Mouse (Mus musculus) splenic B cell, adult 2 months (primary cell): ENCODE measurements around the gene Tmem219.

Experiments used
- DNase-seq: peaks from one replicate; pipeline ENCODE4 v3.0.0-alpha.2; 2011; ENCODE audit warnings: low read depth, low spot score
- H3K27me3 ChIP-seq: 2 replicates; pipeline ENCODE4 v1.6.1; 2012; ENCODE audit warnings: mild to moderate bottlenecking, low read length, moderate library complexity, mixed read lengths; ENCODE audit not compliant: control insufficient read depth, poor library complexity, insufficient read depth, severe bottlenecking
- H3K36me3 ChIP-seq: 2 replicates; pipeline ENCODE4 v1.6.1; 2012; ENCODE audit warnings: mild to moderate bottlenecking, low read length, moderate library complexity, mixed read lengths; ENCODE audit not compliant: control insufficient read depth, poor library complexity, insufficient read depth, severe bottlenecking

Tmem219 gene

GRCm38 (mm10) chr7:126922624-126923060 is at the start of gene Tmem219:
Gene Tmem219, minus strand, starts transcription at chr7:126922917.
- Histone ChIP-seq H3K36me3 (no peaks in the 10 kb centered on the region), H3K27me3 (no peaks in the 10 kb centered on the region)
- no peak for DNase-seq

DNA sequence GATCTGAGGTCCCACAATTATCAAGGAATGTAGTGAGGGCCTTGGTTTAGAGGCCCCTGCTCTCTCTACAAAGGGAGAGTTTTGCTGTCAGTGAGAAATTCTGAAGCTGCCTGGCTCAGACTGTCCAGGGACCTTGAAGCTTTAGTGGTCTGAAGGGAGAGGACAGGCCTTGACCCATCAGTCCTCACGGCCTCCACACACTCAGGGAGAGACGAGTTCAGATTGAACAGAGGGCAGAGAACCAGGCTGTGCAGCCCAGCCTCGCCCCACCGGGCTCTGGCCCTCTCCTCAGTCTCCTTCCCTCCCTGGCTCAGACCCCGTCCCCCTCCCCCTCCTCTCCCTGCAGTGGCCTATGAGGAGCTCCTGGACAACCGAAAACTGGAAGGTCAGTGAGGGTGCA is 44.6 kb upstream of the Tmem219 start:
- no peak for DNase-seq
- no peaks in the 10 kb centered on the region for H3K36me3 ChIP-seq
- H3K27me3 ChIP-seq: no peaks in the 10 kb centered on the region

GRCm38 (mm10) chr7:126965568-126965967 is 42.9 kb upstream of the Tmem219 start:
- Histone ChIP-seq H3K36me3 (no peaks in the 10 kb centered on the region), H3K27me3 (no peaks in the 10 kb centered on the region)
- DNase-seq: no peak

- Histone ChIP-seq H3K36me3 (no peaks in the 10 kb centered on the region), H3K27me3 (no peaks in the 10 kb centered on the region)
- DNase-seq: peak; percentile 68
These were observed 41.0 kb upstream of the Tmem219 start for GRCm38 (mm10) chr7:126963548-126964286.

DNA sequence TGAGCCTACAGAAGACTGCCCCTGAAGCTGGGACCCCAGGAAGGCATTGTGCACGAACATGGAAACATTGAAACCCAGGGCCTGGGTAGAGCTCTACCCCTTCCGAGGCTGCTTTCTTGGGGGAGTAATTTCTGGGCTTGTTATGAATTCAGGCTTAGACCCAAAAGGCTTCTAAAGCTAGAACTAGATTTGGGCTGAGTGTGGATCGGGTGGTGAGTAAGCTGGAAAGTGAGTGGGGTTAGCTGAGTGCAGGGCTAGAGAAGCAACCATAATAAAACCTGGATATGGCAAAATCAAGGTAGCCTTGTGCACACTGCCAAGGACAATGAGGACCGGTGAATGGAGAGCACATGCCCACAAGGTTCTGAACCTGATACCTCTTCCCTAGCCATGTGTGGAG is 39.2 kb upstream of the Tmem219 start:
- no peak for DNase-seq
- Histone ChIP-seq H3K36me3 (no peaks in the 10 kb centered on the region), H3K27me3 (no peaks in the 10 kb centered on the region)

GRCm38 (mm10) chr7:126961095-126961494 is 38.4 kb upstream of the Tmem219 start:
- Histone ChIP-seq H3K36me3 (no peaks in the 10 kb centered on the region), H3K27me3 (no peaks in the 10 kb centered on the region)
- no peak for DNase-seq

DNA sequence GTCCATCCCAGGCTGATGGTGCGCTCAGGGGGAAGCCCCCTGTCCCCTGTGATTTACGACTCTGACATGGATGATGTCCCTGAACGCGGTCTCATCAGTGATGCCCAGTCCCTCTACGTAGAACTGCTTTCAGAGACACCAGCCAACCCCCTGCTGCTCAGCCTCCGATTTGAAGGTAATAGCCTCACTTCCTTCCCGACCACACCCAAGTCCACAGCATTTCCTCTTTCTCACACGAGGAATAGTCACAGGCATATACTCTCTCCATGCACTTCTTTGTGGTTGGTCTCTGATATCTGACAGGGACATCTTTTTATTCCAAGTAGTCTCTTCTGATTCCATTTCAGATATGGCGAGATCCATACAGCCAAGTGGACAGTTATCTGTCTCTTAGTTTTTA is 37.1 kb upstream of the Tmem219 start:
- no peaks in the 10 kb centered on the region for H3K27me3 ChIP-seq
- peak; percentile 13 for DNase-seq
- no peaks in the 10 kb centered on the region for H3K36me3 ChIP-seq

DNA sequence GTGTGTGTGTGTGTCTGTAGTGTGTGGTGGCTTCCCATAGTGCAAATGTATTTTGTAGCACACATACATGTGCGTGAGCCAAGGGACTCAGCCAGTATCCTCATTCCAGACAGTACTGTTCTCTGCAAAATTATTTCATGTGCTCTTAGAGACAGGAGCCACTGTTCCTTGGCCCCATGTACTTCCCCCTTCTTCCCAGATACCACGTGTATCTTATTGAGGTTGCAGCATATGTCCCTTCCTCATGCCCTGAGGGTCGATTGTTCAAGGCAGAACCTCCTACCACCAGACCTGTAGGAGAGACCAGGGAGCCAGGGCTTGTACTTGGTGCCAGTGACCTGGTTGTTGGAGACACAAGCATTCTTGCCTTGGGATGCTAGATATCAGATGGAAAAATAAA is 32.4 kb upstream of the Tmem219 start:
- no peaks in the 10 kb centered on the region for H3K27me3 ChIP-seq
- no peaks in the 10 kb centered on the region for H3K36me3 ChIP-seq
- no peak for DNase-seq

DNA sequence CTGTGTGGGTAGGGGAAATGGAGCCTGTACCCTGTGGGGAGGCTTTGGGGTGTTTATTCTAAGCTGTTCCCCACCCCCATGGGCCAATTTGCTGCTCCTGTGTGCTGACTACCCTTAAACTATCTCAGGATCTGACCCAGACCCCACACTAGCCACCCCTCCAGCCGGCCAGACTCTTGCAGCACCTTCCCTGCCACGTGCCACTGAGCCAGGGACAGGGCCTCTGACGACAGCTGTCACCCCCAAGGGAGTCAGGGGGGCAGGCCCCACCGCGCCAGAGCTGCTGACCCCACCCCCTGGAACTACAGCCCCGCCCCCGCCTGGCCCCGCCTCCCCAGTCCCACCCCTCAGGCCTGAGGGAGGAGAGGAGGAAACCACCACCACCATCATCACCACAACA is 29.9 kb upstream of the Tmem219 start:
- no peak for DNase-seq
- Histone ChIP-seq H3K36me3 (no peaks in the 10 kb centered on the region), H3K27me3 (no peaks in the 10 kb centered on the region; the same call in 1 of the 2 replicates)

DNA sequence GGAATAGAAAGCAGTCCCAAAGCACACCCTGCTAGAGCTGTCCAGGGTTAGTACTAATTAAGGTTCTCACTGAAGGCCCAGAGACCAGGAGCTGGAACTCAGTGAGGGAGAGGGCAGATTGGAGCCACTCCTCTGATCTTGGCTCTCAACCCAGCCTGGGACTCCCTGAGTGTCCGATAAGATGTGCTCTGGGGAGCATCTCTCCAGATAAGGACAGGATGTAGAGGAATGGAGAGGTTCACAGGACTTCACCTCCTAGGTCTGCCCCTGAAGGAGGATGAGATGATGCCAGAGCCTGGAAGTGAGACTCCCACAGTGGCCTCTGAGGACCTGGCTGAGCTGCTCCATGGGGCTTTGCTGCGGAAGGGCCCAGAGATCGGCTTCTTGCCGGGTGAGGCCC is 29.0 kb upstream of the Tmem219 start:
- no peaks in the 10 kb centered on the region for H3K36me3 ChIP-seq
- no peak for DNase-seq
- H3K27me3 ChIP-seq: no peaks in the 10 kb centered on the region; the same call in 1 of the 2 replicates

GRCm38 (mm10) chr7:126950647-126951615 is 28.2 kb upstream of the Tmem219 start:
- no peak for DNase-seq
- Histone ChIP-seq H3K36me3 (no peaks in the 10 kb centered on the region), H3K27me3 (no peaks in the 10 kb centered on the region; the same call in 1 of the 2 replicates)

GRCm38 (mm10) chr7:126949793-126950646 is 27.3 kb upstream of the Tmem219 start, which contains the start of gene Sez6l2:
Gene Sez6l2, plus strand, starts transcription at chr7:126950563.
- Histone ChIP-seq H3K36me3 (no peaks in the 10 kb centered on the region), H3K27me3 (no peaks in the 10 kb centered on the region; the same call in 1 of the 2 replicates)
- peak; percentile 87 for DNase-seq

GRCm38 (mm10) chr7:126949403-126949792 is 26.7 kb upstream of the Tmem219 start, which contains the start of gene Asphd1:
Gene Asphd1, minus strand, starts transcription at chr7:126949582.
- H3K36me3 ChIP-seq: no peaks in the 10 kb centered on the region
- H3K27me3 ChIP-seq: no peaks in the 10 kb centered on the region; the same call in 1 of the 2 replicates
- no peak for DNase-seq

- no peak for DNase-seq
- H3K36me3 ChIP-seq: no peaks in the 10 kb centered on the region
- H3K27me3 ChIP-seq: no peaks in the 10 kb centered on the region; the same call in 1 of the 2 replicates
These were observed 25.9 kb upstream of the Tmem219 start for GRCm38 (mm10) chr7:126948626-126949025.
